Mouse (Mus musculus) stomach, embryonic 15.5 days (tissue): Measurements from ENCODE around the gene Nipal4. TPM values are rescaled to one million over a fixed set of nuclear protein-coding genes. Genes with fewer than 3 reads are reported as not detected.
A peak's percentile ranks its signal among the peaks of the same experiment; 100 is the strongest.

Experiments used
- ATAC-seq: fragments of 200-750 bp; cut with Nextera tagmentation; 2 replicates; pipeline ENCODE4 v1.8.0; 2017; ENCODE audit warnings: low read depth, moderate number of reproducible peaks, moderate TSS enrichment; ENCODE audit not compliant: insufficient read depth, low FRiP score
- H3K27ac ChIP-seq: fragments of 300-500 bp; sonication (generic); 2 replicates; pipeline ENCODE4 v1.5.1; 2015; ENCODE audit warnings: mild to moderate bottlenecking, inconsistent platforms
- H3K27me3 ChIP-seq: fragments of 300-500 bp; sonication (generic); replicated peaks from 2 replicates; pipeline ENCODE4 v1.6.1; 2015; ENCODE audit warnings: inconsistent platforms
- H3K36me3 ChIP-seq: fragments of 300-500 bp; sonication (generic); 2 replicates; pipeline ENCODE4 v1.6.1; 2015; ENCODE audit warnings: inconsistent platforms
- H3K4me1 ChIP-seq: fragments of 300-500 bp; sonication (generic); 2 replicates; pipeline ENCODE4 v1.6.1; 2015; ENCODE audit warnings: inconsistent platforms
- H3K4me2 ChIP-seq: fragments of 300-500 bp; sonication (generic); 2 replicates; pipeline ENCODE4 v1.6.1; 2015; ENCODE audit warnings: mild to moderate bottlenecking, inconsistent platforms
- H3K4me3 ChIP-seq: fragments of 300-500 bp; sonication (generic); replicated peaks from 2 replicates; pipeline ENCODE4 v1.5.1; 2015; ENCODE audit warnings: inconsistent platforms
- H3K9ac ChIP-seq: fragments of 300-500 bp; sonication (generic); 2 replicates; pipeline ENCODE4 v1.6.1; 2015; ENCODE audit warnings: inconsistent platforms
- H3K9me3 ChIP-seq: fragments of 300-500 bp; sonication (generic); 2 replicates; pipeline ENCODE4 v1.6.1; 2016; ENCODE audit warnings: inconsistent platforms
- WGBS: fragments of 180-500 bp; shearing (Covaris S2); methylation state at CpG from one replicate; pipeline ENCODE4 v1.1.7; 2015; 5-methylcytosine and 5-hydroxymethylcytosine counted together
- polyA plus RNA-seq: library from polyadenylated mRNA; unstranded; fragments of >200 nt; fragmentation: Nextera tagmentation; extraction: Ambion mirVana; gene quantifications from 2 replicates; pipeline ENCODE4 v1.2.1, GENCODE M21; 2015

The Nipal4 gene
- polyA plus RNA-seq, 1 experiment from 2014 or later = 4.3 TPM

- H3K27ac ChIP-seq = no peak overlapping the region
- no peaks in the 10 kb centered on the region for H3K4me1 ChIP-seq
- peaks cover 18% of the 10 kb centered on the region for H3K36me3 ChIP-seq
- H3K4me3 ChIP-seq = no peak overlapping the region
- H3K9ac ChIP-seq = no peak overlapping the region
- WGBS = 89% methylated on average over 5 of the region's 5 CpGs
- H3K9me3 ChIP-seq = no peaks in the 10 kb centered on the region
- H3K27me3 ChIP-seq = no peaks in the 10 kb centered on the region
- H3K4me2 ChIP-seq = no peak overlapping the region
- no peak for ATAC-seq
These were observed 19.7 kb downstream of the Nipal4 start for GRCm38 (mm10) chr11:46146619-46147018.

DNA sequence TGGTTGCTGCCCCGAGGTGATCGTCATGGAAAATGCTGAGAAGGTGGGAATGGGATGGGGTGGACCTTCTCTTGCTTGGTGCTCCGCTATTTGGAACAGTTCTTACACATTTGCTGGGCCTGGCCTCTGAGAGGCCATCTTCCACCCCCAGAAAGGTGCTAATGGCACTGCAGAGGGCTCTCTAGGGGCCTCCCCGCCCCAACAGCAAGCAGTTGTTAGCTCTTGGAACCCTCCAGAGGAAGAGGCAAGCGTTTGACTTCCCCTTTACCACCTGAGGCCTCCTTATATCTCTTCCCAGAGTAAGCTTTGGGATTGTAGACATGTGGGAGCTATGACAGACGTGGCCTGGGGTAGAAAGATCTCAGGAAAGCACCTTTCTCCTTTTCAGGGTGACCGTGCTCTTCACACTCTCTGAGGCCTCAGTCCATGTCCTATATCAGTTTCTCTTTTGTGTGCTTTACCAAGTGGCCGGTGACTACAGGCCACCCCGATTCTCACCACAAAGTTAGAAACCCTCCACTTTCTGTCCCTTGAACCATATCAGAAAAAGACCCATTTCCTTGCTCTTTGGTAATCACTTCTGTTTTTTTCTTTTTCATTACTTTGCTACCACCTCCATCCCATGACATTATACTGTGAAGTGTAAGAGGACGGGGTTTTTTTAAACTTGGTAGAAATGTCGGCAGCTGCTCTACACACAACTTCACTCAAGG is 21.0 kb downstream of the Nipal4 start:
- Histone ChIP-seq H3K4me2 (no peak overlapping the region), H3K27me3 (no peaks in the 10 kb centered on the region), H3K36me3 (peaks cover 23% of the 10 kb centered on the region), H3K9me3 (no peaks in the 10 kb centered on the region), H3K4me1 (no peaks in the 10 kb centered on the region), H3K27ac (no peak overlapping the region), H3K9ac (no peak overlapping the region), H3K4me3 (no peak overlapping the region)
- 89% methylated on average over 11 of the region's 11 CpGs for WGBS
- ATAC-seq = no peak

- H3K9ac ChIP-seq = no peak overlapping the region
- no peaks in the 10 kb centered on the region for H3K27me3 ChIP-seq
- H3K9me3 ChIP-seq = no peaks in the 10 kb centered on the region
- no peak for ATAC-seq
- H3K4me2 ChIP-seq = no peak overlapping the region
- H3K4me3 ChIP-seq = no peak overlapping the region
- WGBS = 74% methylated on average over 6 of the region's 6 CpGs
- peaks cover 35% of the 10 kb centered on the region for H3K36me3 ChIP-seq
- H3K4me1 ChIP-seq = no peaks in the 10 kb centered on the region
- H3K27ac ChIP-seq = no peak overlapping the region
These were observed 23.0 kb downstream of the Nipal4 start for GRCm38 (mm10) chr11:46143342-46143741.

DNA sequence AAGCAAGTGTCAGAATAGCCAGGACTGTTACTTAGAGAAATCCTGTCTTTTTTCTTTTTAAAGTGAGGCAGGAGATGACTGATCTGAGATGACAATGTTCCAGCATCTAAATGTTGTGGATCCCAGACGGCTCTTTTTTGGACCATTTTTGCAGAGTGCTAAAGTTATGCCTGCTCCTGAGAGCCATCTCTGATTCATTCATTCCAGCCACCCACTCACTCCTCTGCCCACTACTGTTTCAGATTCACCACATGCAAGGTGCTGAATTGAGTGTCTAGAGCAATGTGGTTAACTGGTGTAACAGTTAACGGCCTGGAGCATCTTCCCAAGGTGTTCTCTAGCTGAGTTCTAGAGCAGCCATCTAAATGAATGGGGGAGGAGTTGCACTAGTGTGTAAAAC is 31.4 kb downstream of the Nipal4 start:
- Histone ChIP-seq H3K4me2 (no peak overlapping the region), H3K27ac (no peak overlapping the region), H3K9ac (no peak overlapping the region), H3K4me1 (no peaks in the 10 kb centered on the region), H3K27me3 (no peaks in the 10 kb centered on the region), H3K36me3 (peaks cover 40% of the 10 kb centered on the region), H3K4me3 (no peak overlapping the region), H3K9me3 (no peaks in the 10 kb centered on the region)
- 87% methylated on average over 2 of the region's 2 CpGs for WGBS
- no peak for ATAC-seq

- Histone ChIP-seq H3K27me3 (no peaks in the 10 kb centered on the region), H3K4me3 (no peak overlapping the region), H3K27ac (no peak overlapping the region), H3K9ac (no peak overlapping the region), H3K36me3 (peaks cover 20% of the 10 kb centered on the region), H3K9me3 (no peaks in the 10 kb centered on the region), H3K4me1 (no peaks in the 10 kb centered on the region), H3K4me2 (no peak overlapping the region)
- WGBS = 86% methylated on average over 17 of the region's 17 CpGs
- no peak for ATAC-seq
These were observed 35.0 kb downstream of the Nipal4 start for GRCm38 (mm10) chr11:46131022-46131986.

- no peaks in the 10 kb centered on the region for H3K27me3 ChIP-seq
- no peak overlapping the region for H3K4me2 ChIP-seq
- H3K27ac ChIP-seq = 0 out of 2 replicates have a peak overlapping the region, but pooled peaks have one; percentile 48
- ATAC-seq = no peak
- H3K4me1 ChIP-seq = no peaks in the 10 kb centered on the region
- 68% methylated on average over 9 of the region's 9 CpGs for WGBS
- H3K36me3 ChIP-seq = peaks cover 22% of the 10 kb centered on the region
- H3K9me3 ChIP-seq = no peaks in the 10 kb centered on the region
- H3K9ac ChIP-seq = no peak overlapping the region
- no peak overlapping the region for H3K4me3 ChIP-seq
These were observed 37.8 kb downstream of the Nipal4 start for GRCm38 (mm10) chr11:46128548-46128945.

GRCm38 (mm10) chr11:46127621-46128547 is 38.4 kb downstream of the Nipal4 start:
- peaks cover 23% of the 10 kb centered on the region for H3K36me3 ChIP-seq
- no peaks in the 10 kb centered on the region for H3K4me1 ChIP-seq
- WGBS = 66% methylated on average over 15 of the region's 15 CpGs
- no peak overlapping the region for H3K4me3 ChIP-seq
- no peaks in the 10 kb centered on the region for H3K9me3 ChIP-seq
- no peak overlapping the region for H3K9ac ChIP-seq
- no peaks in the 10 kb centered on the region for H3K27me3 ChIP-seq
- H3K4me2 ChIP-seq = no peak overlapping the region
- peak; percentile 61; the same call in 1 of the 2 replicates for ATAC-seq
- H3K27ac ChIP-seq = peak overlapping the region; percentile 48; the same call in 1 of the 2 replicates

- ATAC-seq = no peak
- Histone ChIP-seq H3K4me1 (no peaks in the 10 kb centered on the region), H3K27ac (peak overlapping the region; percentile 31; the same call in 1 of the 2 replicates), H3K36me3 (peaks cover 25% of the 10 kb centered on the region), H3K9ac (no peak overlapping the region), H3K4me2 (no peak overlapping the region), H3K27me3 (no peaks in the 10 kb centered on the region), H3K9me3 (no peaks in the 10 kb centered on the region), H3K4me3 (no peak overlapping the region)
- 88% methylated on average over 11 of the region's 11 CpGs for WGBS
These were observed 39.4 kb downstream of the Nipal4 start for GRCm38 (mm10) chr11:46126827-46127410.

DNA sequence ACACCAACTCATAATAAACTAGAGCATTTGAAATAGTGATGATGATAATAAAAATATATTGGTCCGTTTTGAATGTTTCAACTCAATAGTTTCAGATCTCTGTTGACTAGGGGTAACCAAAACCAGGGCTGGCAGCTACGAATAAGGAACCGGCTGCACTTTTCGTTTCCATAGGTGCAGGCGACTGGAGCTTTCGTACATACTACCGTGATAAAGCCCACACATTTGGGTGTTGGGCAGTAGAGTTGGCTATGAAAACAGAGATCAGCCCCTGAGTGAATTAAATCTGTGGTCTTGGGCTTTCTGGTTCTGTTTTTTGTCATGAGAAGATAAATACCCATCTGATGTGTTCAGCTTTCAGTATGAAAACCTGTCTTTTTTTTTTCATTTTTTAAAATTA is 40.0 kb downstream of the Nipal4 start:
- Histone ChIP-seq H3K9ac (no peak overlapping the region), H3K4me1 (no peaks in the 10 kb centered on the region), H3K4me3 (no peak overlapping the region), H3K27me3 (no peaks in the 10 kb centered on the region), H3K36me3 (peaks cover 20% of the 10 kb centered on the region), H3K9me3 (no peaks in the 10 kb centered on the region), H3K27ac (no peak overlapping the region), H3K4me2 (no peak overlapping the region)
- WGBS = 90% methylated on average over 7 of the region's 7 CpGs
- ATAC-seq = no peak

DNA sequence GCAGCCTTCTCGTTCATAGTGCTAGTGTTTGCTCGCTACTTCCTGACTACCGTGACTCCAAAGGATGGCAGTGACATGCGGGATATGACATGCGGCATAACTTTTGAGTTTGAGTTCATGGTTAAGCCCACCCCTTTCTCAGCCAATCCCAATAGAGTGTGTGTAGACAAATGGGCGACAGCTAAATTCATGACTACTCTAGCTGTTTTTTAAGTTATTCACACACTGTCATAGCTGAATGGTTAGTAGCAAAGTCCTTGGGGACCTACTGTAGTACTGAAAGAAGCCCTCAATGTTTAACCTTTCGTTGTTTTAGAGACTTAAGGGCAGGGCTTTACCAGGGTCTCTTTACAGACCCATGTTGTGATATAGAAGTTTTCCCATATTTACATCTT is 40.5 kb downstream of the Nipal4 start:
- Histone ChIP-seq H3K9ac (no peak overlapping the region), H3K4me2 (no peak overlapping the region), H3K4me1 (no peaks in the 10 kb centered on the region), H3K36me3 (peaks cover 19% of the 10 kb centered on the region), H3K27me3 (no peaks in the 10 kb centered on the region), H3K9me3 (no peaks in the 10 kb centered on the region), H3K27ac (no peak overlapping the region), H3K4me3 (no peak overlapping the region)
- no peak for ATAC-seq
- 85% methylated on average over 7 of the region's 7 CpGs for WGBS
